Mouse (Mus musculus) 416B (cell line): Measurements from ENCODE around the gene Mrpl41.
A peak's percentile ranks its signal among the peaks of the same experiment; 100 is the strongest.

Experiments used
- DNase-seq: peaks from one replicate; pipeline ENCODE4 v3.0.0; 2011; ENCODE audit warnings: low read depth

The Mrpl41 gene

GRCm38 (mm10) chr2:24935057-24935796 is 39.7 kb downstream of the Mrpl41 start, which contains the start of gene Arrdc1:
Gene Arrdc1 (minus strand): TSS chr2:24935252.
- peak; percentile 99 for DNase-seq

GRCm38 (mm10) chr2:24934441-24934963 is 40.4 kb downstream of the Mrpl41 start:
- DNase-seq = peak; percentile 88

- DNase-seq = no peak
These were observed 45.3 kb downstream of the Mrpl41 start for GRCm38 (mm10) chr2:24929593-24929992.

GRCm38 (mm10) chr2:24929119-24929518 is 45.8 kb downstream of the Mrpl41 start:
- no peak for DNase-seq

GRCm38 (mm10) chr2:24927810-24928479 is 47.0 kb downstream of the Mrpl41 start:
- DNase-seq = peak; percentile 30

- DNase-seq = peak; percentile 26
These were observed 47.9 kb downstream of the Mrpl41 start for GRCm38 (mm10) chr2:24926965-24927358.

GRCm38 (mm10) chr2:24926345-24926964 is 48.4 kb downstream of the Mrpl41 start:
- DNase-seq = no peak

- no peak for DNase-seq
These were observed 49.6 kb downstream of the Mrpl41 start for GRCm38 (mm10) chr2:24925284-24925683.
